Mouse (Mus musculus): ENCODE results near the gene Gabrg3. TPM values are rescaled to one million over a fixed set of nuclear protein-coding genes. Genes with fewer than 3 reads are reported as not detected.

Gabrg3 gene
- polyA plus RNA-seq, 1 experiment from 2014 or later: 2.2 TPM

DNA sequence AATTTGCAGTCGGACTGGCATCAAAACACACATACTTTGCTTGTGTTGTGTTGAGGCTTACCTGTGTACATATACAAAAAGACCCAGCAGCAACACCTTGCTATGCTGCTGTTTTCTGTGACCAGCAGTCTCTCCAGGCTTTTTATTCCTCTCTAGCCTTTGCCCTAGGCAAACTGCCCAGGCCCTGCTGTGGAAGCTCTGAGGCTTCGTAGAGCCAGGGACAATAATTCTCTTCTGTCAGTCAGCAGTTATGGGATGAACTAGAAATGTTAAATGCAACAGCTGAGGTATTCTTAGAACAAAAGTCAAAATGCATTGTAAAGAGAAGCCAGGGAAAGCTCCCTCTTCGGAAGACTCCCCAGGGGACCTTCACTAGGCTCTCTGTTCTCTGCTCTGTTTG is 220.1 kb downstream of the Gabrg3 start:
- no peak overlapping the region for H3K4me2 ChIP-seq (ENCODE audit: low read length)
- no peaks in the 10 kb centered on the region for H3K27me3 ChIP-seq (replicated peaks; ENCODE audit: control insufficient read depth, insufficient read depth, low read length)
- 62% methylated on average over 3 of the region's 3 CpGs for WGBS
- no peak overlapping the region for H3K27ac ChIP-seq (ENCODE audit: low read depth, low read length)
- no peaks in the 10 kb centered on the region for H3K4me1 ChIP-seq (ENCODE audit: control insufficient read depth, insufficient read depth, low read length)
- H3K9me3 ChIP-seq (replicated peaks; ENCODE audit: control insufficient read depth, low read length): no peaks in the 10 kb centered on the region
- ATAC-seq: no peak
- H3K36me3 ChIP-seq (ENCODE audit: control insufficient read depth, insufficient read depth, low read length): no peaks in the 10 kb centered on the region
- no peak for DNase-seq (ENCODE audit: low spot score)
- no peak overlapping the region for H3K9ac ChIP-seq (ENCODE audit: low read length)
- H3K4me3 ChIP-seq (ENCODE audit: low read depth, low read length): no peak overlapping the region

DNA sequence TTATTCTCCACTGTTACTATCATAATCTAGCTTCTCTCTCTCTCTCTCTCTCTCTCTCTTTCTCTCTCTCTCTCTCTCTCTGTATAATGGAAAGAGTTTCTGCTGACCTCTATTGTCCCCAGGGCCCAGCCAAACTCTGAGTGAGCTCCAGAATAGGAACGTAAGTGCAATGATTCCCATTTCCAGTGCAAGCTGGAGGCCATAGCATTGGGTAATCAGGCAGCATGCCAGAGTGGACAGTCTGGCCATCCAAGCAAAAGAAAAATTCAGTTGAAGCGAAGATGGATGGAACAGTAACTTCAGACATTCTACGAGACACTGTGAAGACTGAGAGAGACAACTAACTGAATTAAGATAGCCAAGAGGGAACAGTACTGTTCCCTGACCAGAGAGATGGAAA is 228.8 kb downstream of the Gabrg3 start:
- no peaks in the 10 kb centered on the region for H3K9me3 ChIP-seq (replicated peaks; ENCODE audit: control insufficient read depth, low read length)
- no peaks in the 10 kb centered on the region for H3K36me3 ChIP-seq (ENCODE audit: control insufficient read depth, insufficient read depth, low read length)
- H3K4me1 ChIP-seq (ENCODE audit: control insufficient read depth, insufficient read depth, low read length): peaks cover 3% of the 10 kb centered on the region; the same call in 1 of the 2 replicates
- H3K4me2 ChIP-seq (ENCODE audit: low read length): no peak overlapping the region
- H3K9ac ChIP-seq (ENCODE audit: low read length): no peak overlapping the region
- DNase-seq (ENCODE audit: low spot score): no peak
- WGBS: 96% methylated on average over 3 of the region's 3 CpGs
- no peak overlapping the region for H3K4me3 ChIP-seq (ENCODE audit: low read depth, low read length)
- H3K27ac ChIP-seq (ENCODE audit: low read depth, low read length): no peak overlapping the region
- H3K27me3 ChIP-seq (replicated peaks; ENCODE audit: control insufficient read depth, insufficient read depth, low read length): no peaks in the 10 kb centered on the region
- ATAC-seq: no peak

GRCm38 (mm10) chr7:57153743-57154142 is 233.2 kb downstream of the Gabrg3 start:
- Histone ChIP-seq H3K4me3 (ENCODE audit: low read depth, low read length) (no peak overlapping the region), H3K36me3 (ENCODE audit: control insufficient read depth, insufficient read depth, low read length) (no peaks in the 10 kb centered on the region), H3K27ac (ENCODE audit: low read depth, low read length) (no peak overlapping the region), H3K27me3 (replicated peaks; ENCODE audit: control insufficient read depth, insufficient read depth, low read length) (no peaks in the 10 kb centered on the region), H3K4me2 (ENCODE audit: low read length) (no peak overlapping the region), H3K9ac (ENCODE audit: low read length) (no peak overlapping the region), H3K9me3 (replicated peaks; ENCODE audit: control insufficient read depth, low read length) (no peaks in the 10 kb centered on the region), H3K4me1 (ENCODE audit: control insufficient read depth, insufficient read depth, low read length) (peaks cover 3% of the 10 kb centered on the region; the same call in 1 of the 2 replicates)
- DNase-seq (ENCODE audit: low spot score) (no peak), ATAC-seq (no peak)
- 16% methylated on average over 5 of the region's 5 CpGs for WGBS

- Histone ChIP-seq H3K36me3 (ENCODE audit: control insufficient read depth, insufficient read depth, low read length) (no peaks in the 10 kb centered on the region), H3K4me2 (ENCODE audit: low read length) (no peak overlapping the region), H3K4me3 (ENCODE audit: low read depth, low read length) (no peak overlapping the region), H3K27ac (ENCODE audit: low read depth, low read length) (no peak overlapping the region), H3K27me3 (replicated peaks; ENCODE audit: control insufficient read depth, insufficient read depth, low read length) (no peaks in the 10 kb centered on the region), H3K9ac (ENCODE audit: low read length) (no peak overlapping the region), H3K4me1 (ENCODE audit: control insufficient read depth, insufficient read depth, low read length) (peaks cover 3% of the 10 kb centered on the region; the same call in 1 of the 2 replicates), H3K9me3 (replicated peaks; ENCODE audit: control insufficient read depth, low read length) (no peaks in the 10 kb centered on the region)
- ATAC-seq (no peak), DNase-seq (ENCODE audit: low spot score) (no peak)
- WGBS: 66% methylated on average over 5 of the region's 5 CpGs
Observed at GRCm38 (mm10) chr7:57150768-57151167, 236.2 kb downstream of the Gabrg3 start.

- no peak for ATAC-seq
- Histone ChIP-seq H3K27ac (ENCODE audit: low read depth, low read length) (no peak overlapping the region), H3K27me3 (replicated peaks; ENCODE audit: control insufficient read depth, insufficient read depth, low read length) (no peaks in the 10 kb centered on the region), H3K4me1 (ENCODE audit: control insufficient read depth, insufficient read depth, low read length) (no peaks in the 10 kb centered on the region), H3K9me3 (replicated peaks; ENCODE audit: control insufficient read depth, low read length) (no peaks in the 10 kb centered on the region), H3K4me3 (ENCODE audit: low read depth, low read length) (no peak overlapping the region), H3K9ac (ENCODE audit: low read length) (no peak overlapping the region), H3K36me3 (ENCODE audit: control insufficient read depth, insufficient read depth, low read length) (no peaks in the 10 kb centered on the region), H3K4me2 (ENCODE audit: low read length) (no peak overlapping the region)
- DNase-seq (ENCODE audit: low spot score): no peak
- 87% methylated on average over 4 of the region's 4 CpGs for WGBS
Observed at GRCm38 (mm10) chr7:57138072-57138704, 248.8 kb downstream of the Gabrg3 start.

- no peak overlapping the region for H3K27ac ChIP-seq (ENCODE audit: low read depth, low read length)
- DNase-seq (ENCODE audit: low spot score) (no peak), ATAC-seq (no peak)
- no peaks in the 10 kb centered on the region for H3K27me3 ChIP-seq (replicated peaks; ENCODE audit: control insufficient read depth, insufficient read depth, low read length)
- no peaks in the 10 kb centered on the region for H3K4me1 ChIP-seq (ENCODE audit: control insufficient read depth, insufficient read depth, low read length)
- no peak overlapping the region for H3K4me3 ChIP-seq (ENCODE audit: low read depth, low read length)
- H3K9me3 ChIP-seq (replicated peaks; ENCODE audit: control insufficient read depth, low read length): no peaks in the 10 kb centered on the region
- WGBS: 84% methylated on average over 4 of the region's 4 CpGs
- H3K9ac ChIP-seq (ENCODE audit: low read length): no peak overlapping the region
- H3K36me3 ChIP-seq (ENCODE audit: control insufficient read depth, insufficient read depth, low read length): no peaks in the 10 kb centered on the region
- H3K4me2 ChIP-seq (ENCODE audit: low read length): no peak overlapping the region
Observed at GRCm38 (mm10) chr7:57133009-57133408, 254.0 kb downstream of the Gabrg3 start.

DNA sequence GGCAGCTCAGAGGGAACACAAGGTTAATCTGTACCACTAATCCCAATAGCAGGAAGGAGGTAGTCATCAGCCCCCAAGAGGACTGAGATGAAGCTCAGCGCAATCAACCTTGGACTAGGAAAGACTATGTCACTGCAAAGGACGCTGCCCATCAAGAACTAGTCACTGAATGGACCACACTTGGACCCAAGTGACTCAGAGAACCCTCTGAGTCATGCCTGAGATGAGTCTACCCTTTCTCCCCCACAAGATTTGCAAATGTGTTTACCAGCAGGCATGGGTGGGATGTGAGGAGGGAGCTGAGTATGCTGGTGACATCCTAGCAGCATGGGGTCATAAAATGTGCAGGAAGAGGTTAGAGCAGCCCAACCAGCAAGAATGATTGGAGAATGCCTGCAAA is 254.5 kb downstream of the Gabrg3 start:
- DNase-seq (ENCODE audit: low spot score): no peak
- Histone ChIP-seq H3K27me3 (replicated peaks; ENCODE audit: control insufficient read depth, insufficient read depth, low read length) (no peaks in the 10 kb centered on the region), H3K4me3 (ENCODE audit: low read depth, low read length) (no peak overlapping the region), H3K9ac (ENCODE audit: low read length) (no peak overlapping the region), H3K4me1 (ENCODE audit: control insufficient read depth, insufficient read depth, low read length) (no peaks in the 10 kb centered on the region), H3K9me3 (replicated peaks; ENCODE audit: control insufficient read depth, low read length) (no peaks in the 10 kb centered on the region), H3K27ac (ENCODE audit: low read depth, low read length) (no peak overlapping the region), H3K36me3 (ENCODE audit: control insufficient read depth, insufficient read depth, low read length) (no peaks in the 10 kb centered on the region), H3K4me2 (ENCODE audit: low read length) (no peak overlapping the region)
- 83% methylated on average over 2 of the region's 2 CpGs for WGBS
- no peak for ATAC-seq

GRCm38 (mm10) chr7:57100065-57100464 is 286.9 kb downstream of the Gabrg3 start:
- WGBS: 79% methylated on average over 3 of the region's 3 CpGs
- ATAC-seq (no peak), DNase-seq (ENCODE audit: low spot score) (no peak)
- Histone ChIP-seq H3K27me3 (replicated peaks; ENCODE audit: control insufficient read depth, insufficient read depth, low read length) (no peaks in the 10 kb centered on the region), H3K4me3 (ENCODE audit: low read depth, low read length) (no peak overlapping the region), H3K27ac (ENCODE audit: low read depth, low read length) (no peak overlapping the region), H3K9me3 (replicated peaks; ENCODE audit: control insufficient read depth, low read length) (no peaks in the 10 kb centered on the region), H3K9ac (ENCODE audit: low read length) (no peak overlapping the region), H3K36me3 (ENCODE audit: control insufficient read depth, insufficient read depth, low read length) (no peaks in the 10 kb centered on the region), H3K4me2 (ENCODE audit: low read length) (no peak overlapping the region), H3K4me1 (ENCODE audit: control insufficient read depth, insufficient read depth, low read length) (no peaks in the 10 kb centered on the region)

DNA sequence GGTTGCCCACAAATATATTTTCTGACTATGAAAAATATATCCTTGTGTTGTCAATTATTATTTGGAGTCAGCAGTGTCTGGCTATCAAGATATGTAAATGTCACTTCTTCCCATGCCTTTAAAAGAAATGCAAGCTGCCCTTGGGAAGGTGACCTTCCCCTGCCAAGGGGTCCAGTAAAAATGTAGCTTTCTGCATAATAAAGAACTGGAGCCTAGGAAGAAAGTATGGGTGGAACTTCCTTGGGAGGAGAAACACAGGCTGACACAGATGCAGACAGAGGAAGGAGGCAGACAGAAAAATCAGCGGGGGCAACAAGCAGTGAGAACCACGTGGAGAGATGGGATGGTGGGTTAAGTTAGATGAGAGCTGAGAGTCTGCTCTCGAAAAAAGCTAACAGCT is 304.9 kb downstream of the Gabrg3 start:
- 75% methylated on average over 3 of the region's 3 CpGs for WGBS
- Histone ChIP-seq H3K36me3 (ENCODE audit: control insufficient read depth, insufficient read depth, low read length) (no peaks in the 10 kb centered on the region), H3K27ac (ENCODE audit: low read depth, low read length) (no peak overlapping the region), H3K4me1 (ENCODE audit: control insufficient read depth, insufficient read depth, low read length) (no peaks in the 10 kb centered on the region), H3K9me3 (replicated peaks; ENCODE audit: control insufficient read depth, low read length) (no peaks in the 10 kb centered on the region), H3K4me3 (ENCODE audit: low read depth, low read length) (no peak overlapping the region), H3K4me2 (ENCODE audit: low read length) (no peak overlapping the region), H3K27me3 (replicated peaks; ENCODE audit: control insufficient read depth, insufficient read depth, low read length) (no peaks in the 10 kb centered on the region), H3K9ac (ENCODE audit: low read length) (no peak overlapping the region)
- no peak for DNase-seq (ENCODE audit: low spot score)
- no peak for ATAC-seq

Data from forebrain, embryonic 14.5 days (tissue).